Mouse (Mus musculus) adipose tissue, adult 10 weeks (tissue): ENCODE measurements around the gene Olfr972. TPM values are rescaled to one million over a fixed set of nuclear protein-coding genes. Genes with fewer than 3 reads are reported as not detected.

Source experiments
- polyA plus RNA-seq: library from polyadenylated mRNA; stranded (reverse); fragments of 350-450 nt; fragmentation: Illumina TruSeq; extraction: RNeasy Lipid Tissue Mini Kit (QIAGEN cat#74804); gene quantifications from one replicate; pipeline ENCODE4 v1.2.3, GENCODE M21; 2014; ENCODE audit warnings: low read depth, low replicate concordance

The Olfr972 gene
- not detected for polyA plus RNA-seq

GRCm38 (mm10) chr9:39866122-39866521 is at the start of gene Olfr972:
Olfr972 (plus strand) TSS chr9:39866422.

GRCm38 (mm10) chr9:39836576-39836975 is 29.6 kb upstream of the Olfr972 start, which contains the start of gene Olfr971:
Olfr971 (plus strand) TSS chr9:39836876.

GRCm38 (mm10) chr9:39907036-39907435 is 40.8 kb downstream of the Olfr972 start, which contains the start of gene Olfr229:
Olfr229 (plus strand) TSS chr9:39907336.

Other genes starting within 250 kb of the Olfr972 start
- gene Olfr960, start 245.0 kb upstream of the Olfr972 start, polyA plus RNA-seq = not detected
- gene Olfr961, start 221.3 kb upstream of the Olfr972 start, polyA plus RNA-seq = not detected
- not detected for gene Olfr963, start 199.2 kb upstream of the Olfr972 start, polyA plus RNA-seq
- gene Olfr149, start 159.3 kb upstream of the Olfr972 start, polyA plus RNA-seq = not detected
- gene Olfr965, start 155.1 kb upstream of the Olfr972 start, polyA plus RNA-seq = not detected
- gene Olfr150, start 135.4 kb upstream of the Olfr972 start, polyA plus RNA-seq = not detected
- gene Olfr967, start 120.2 kb upstream of the Olfr972 start, polyA plus RNA-seq = not detected
- not detected for gene Olfr968, start 83.2 kb upstream of the Olfr972 start, polyA plus RNA-seq
- not detected for gene Olfr969, start 75.5 kb upstream of the Olfr972 start, polyA plus RNA-seq
- gene Olfr970, start 57.6 kb upstream of the Olfr972 start, polyA plus RNA-seq = not detected
- not detected for gene Olfr971, start 29.5 kb upstream of the Olfr972 start, polyA plus RNA-seq
- not detected for gene Olfr229, start 40.9 kb downstream of the Olfr972 start, polyA plus RNA-seq
- not detected for gene Olfr974, start 71.1 kb downstream of the Olfr972 start, polyA plus RNA-seq
- not detected for gene Olfr975, start 85.6 kb downstream of the Olfr972 start, polyA plus RNA-seq
- gene Olfr976, start 94.7 kb downstream of the Olfr972 start, polyA plus RNA-seq = not detected
- not detected for gene Olfr978, start 125.7 kb downstream of the Olfr972 start, polyA plus RNA-seq
- not detected for gene Olfr979, start 137.0 kb downstream of the Olfr972 start, polyA plus RNA-seq
- gene Olfr980, start 143.2 kb downstream of the Olfr972 start, polyA plus RNA-seq = not detected
- not detected for gene Olfr981, start 155.0 kb downstream of the Olfr972 start, polyA plus RNA-seq
- gene Olfr982, start 207.4 kb downstream of the Olfr972 start, polyA plus RNA-seq = not detected
- not detected for gene Olfr983, start 227.2 kb downstream of the Olfr972 start, polyA plus RNA-seq
- gene Olfr984, start 247.8 kb downstream of the Olfr972 start, polyA plus RNA-seq = not detected